Mouse (Mus musculus): Measurements from ENCODE around the gene Prkg2.

GRCm38 (mm10) chr5:99035961-99036360 is 1.2 kb downstream of the Prkg2 start:
- no peak for TF ChIP-seq HCFC1 (IDR thresholded peaks at IDR 0.05; ENCODE audit: borderline replicate concordance, insufficient read depth, low read length)
- TF ChIP-seq ZC3H11A (IDR thresholded peaks at IDR 0.05; ENCODE audit: borderline replicate concordance, low read depth, low read length), result no peak
